8 mouse cellular contexts compared by ENCODE assay signal in genomic region chr17:8858636-8859421, GRCm38 (mm10).
DNase-seq lines count a peak whose midpoint lies in the region; ATAC-seq lines count a peak whose summit lies in the region.

No protein-coding gene starts in this region.

- peak overlapping the region; percentile 38; the same call in 1 of the 2 replicates for H3K27ac ChIP-seq in heart, embryonic 13.5 days (replicated peaks)

- peaks cover 22% of the 10 kb centered on the region for H3K4me1 ChIP-seq in heart, embryonic 13.5 days

- 0 out of 2 replicates have a peak, but pooled peaks cover 2% of the 10 kb centered on the region for H3K27me3 ChIP-seq in heart, embryonic 13.5 days (replicated peaks)

- H3K36me3 ChIP-seq in heart, embryonic 13.5 days, result no peaks in the 10 kb centered on the region

- H3K4me2 ChIP-seq in heart, embryonic 13.5 days, result no peak overlapping the region

- H3K4me3 ChIP-seq in heart, embryonic 13.5 days, result no peak overlapping the region

- no peak for ATAC-seq in heart, embryonic 13.5 days (ENCODE audit: extremely low read depth, insufficient number of reproducible peaks, low FRiP score, low TSS enrichment)

- H3K9me3 ChIP-seq in heart, embryonic 13.5 days, result no peaks in the 10 kb centered on the region

- WGBS in heart, embryonic 13.5 days, result 72% methylated on average over 23 of the region's 23 CpGs

- intact Hi-C loops in heart, postnatal 25 days (cut with DNase I), result loop anchor here (5.0 kb wide), 1 partner anchor 52 kb away; no protein-coding TSS in a partner anchor
- intact Hi-C loops in left cerebral cortex, postnatal 14 days (cut with DNase I), result no loop called here

- DNase-seq in heart, postnatal 25 days (ENCODE audit: low spot score), result no peak
- DNase-seq in 3134 (ENCODE audit: extremely low read depth, insufficient read length, low spot score) (peak; percentile 54), adipocyte (ENCODE audit: low spot score) (no peak)
- peak; percentile 66 to 76 for DNase-seq in frontal cortex, postnatal 14 days (ENCODE audit: low spot score in 2 of 2)
- DNase-seq in left cerebral cortex, postnatal 14 days (ENCODE audit: low spot score in 2 of 2), result peak; percentile 85 to 93
- no peak for DNase-seq in embryo, embryonic 9.5 days (ENCODE audit: extremely low spot score)
- DNase-seq in embryo, embryonic 10.5 days (ENCODE audit: low spot score), result no peak

- H3K9ac ChIP-seq in heart, embryonic 13.5 days, result no peak overlapping the region

Comparison
In these comparisons a context has a peak if more than half of its experiments do, and no peak if none do; other contexts are left out.
1. DNase-seq: peak in 3134 (single experiment), frontal cortex, postnatal 14 days (2 of 2) and left cerebral cortex, postnatal 14 days (2 of 2); none in heart, postnatal 25 days (single experiment), embryo, embryonic 9.5 days (single experiment), adipocyte (single experiment) and embryo, embryonic 10.5 days (single experiment).